Mouse (Mus musculus) testis, adult 2 months (tissue): Measurements from ENCODE around the gene Phf14. TPM values are rescaled to one million over a fixed set of nuclear protein-coding genes. Genes with fewer than 3 reads are reported as not detected.

Source experiments
- H3K27ac ChIP-seq: fragments of 200-500 bp; 2 replicates; pipeline ENCODE4 v1.5.1; 2012; ENCODE audit warnings: low read depth, low read length; ENCODE audit not compliant: control insufficient read depth, insufficient read depth
- H3K27me3 ChIP-seq: fragments of 200-500 bp; 2 replicates; pipeline ENCODE4 v1.6.1; 2012; ENCODE audit warnings: mild to moderate bottlenecking, low read length, moderate library complexity; ENCODE audit not compliant: control insufficient read depth, insufficient read depth
- H3K36me3 ChIP-seq: fragments of 200-500 bp; 2 replicates; pipeline ENCODE4 v1.6.1; 2012; ENCODE audit warnings: mild to moderate bottlenecking, low read length; ENCODE audit not compliant: control insufficient read depth, insufficient read depth
- H3K4me1 ChIP-seq: fragments of 200-500 bp; 2 replicates; pipeline ENCODE4 v1.6.1; 2012; ENCODE audit warnings: low read length; ENCODE audit not compliant: control insufficient read depth, insufficient read depth
- H3K4me3 ChIP-seq: fragments of 200-500 bp; 2 replicates; pipeline ENCODE4 v1.5.1; 2012; ENCODE audit warnings: low read depth, mild to moderate bottlenecking, low read length, moderate library complexity, mixed read lengths; ENCODE audit not compliant: control insufficient read depth
- CTCF ChIP-seq: fragments of 200-500 bp; IDR thresholded peaks from 2 replicates; pipeline ENCODE4 v1.5.1; 2012; ENCODE audit warnings: low read depth, mild to moderate bottlenecking, inconsistent platforms, low read length, moderate library complexity; ENCODE audit not compliant: control insufficient read depth, insufficient read depth, insufficient replicate concordance
- POLR2A ChIP-seq: fragments of 200-500 bp; IDR thresholded peaks from 2 replicates; pipeline ENCODE4 v1.6.1; 2012; ENCODE audit warnings: low read depth, mild to moderate bottlenecking, inconsistent platforms, low read length, moderate library complexity; ENCODE audit not compliant: control insufficient read depth
- polyA plus RNA-seq: library from polyadenylated mRNA; depleted of rRNA; stranded (reverse); fragments of >200 nt; gene quantifications from 2 replicates; pipeline ENCODE4 v1.2.3, GENCODE M21; 2012

Gene Phf14
- polyA plus RNA-seq, 1 experiment: 5.7 TPM

DNA sequence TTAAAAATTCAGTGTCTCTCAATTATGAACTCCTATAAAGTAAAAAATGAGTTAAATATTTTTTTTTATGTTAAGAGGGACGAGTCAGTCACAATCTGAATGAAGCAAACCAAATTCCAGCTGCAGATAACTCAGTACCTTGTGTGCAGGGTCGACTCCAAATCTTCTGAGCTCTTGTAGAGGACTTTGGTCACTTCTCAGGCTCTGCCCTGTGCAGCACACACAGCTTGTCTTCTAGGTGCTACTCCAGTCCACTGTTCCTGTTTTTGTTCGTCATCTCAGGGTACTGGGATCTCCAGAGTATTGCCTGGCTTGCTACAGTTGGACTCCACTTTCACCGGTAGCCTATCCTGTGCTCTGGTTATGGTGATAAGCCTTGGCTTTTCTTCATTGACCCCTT lies 113.1 kb downstream of the Phf14 start:
- Histone ChIP-seq H3K4me1 (no peaks in the 10 kb centered on the region), H3K27ac (no peak overlapping the region), H3K4me3 (no peak overlapping the region), H3K36me3 (no peaks in the 10 kb centered on the region), H3K27me3 (no peaks in the 10 kb centered on the region)
- TF ChIP-seq CTCF: no peak

DNA sequence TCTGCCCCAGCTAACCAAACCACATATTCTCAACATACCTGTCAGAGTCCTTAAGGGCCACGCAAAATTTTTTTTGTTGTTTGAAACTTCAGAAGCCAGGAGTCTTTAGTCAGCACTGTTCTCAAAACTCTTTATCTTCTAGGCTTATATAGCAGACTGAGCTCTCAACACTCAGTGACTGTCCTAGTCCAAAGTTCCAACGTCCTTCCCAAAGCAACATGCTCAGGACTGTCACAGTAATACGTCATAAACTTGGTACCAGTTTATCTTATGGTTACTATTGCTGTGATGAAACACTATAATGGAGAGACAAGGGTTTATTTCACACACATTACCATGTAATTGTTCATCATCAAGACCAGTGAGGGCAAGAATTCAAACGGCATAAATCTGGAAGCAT lies 113.9 kb downstream of the Phf14 start:
- no peaks in the 10 kb centered on the region for H3K27me3 ChIP-seq
- no peak overlapping the region for H3K4me3 ChIP-seq
- H3K36me3 ChIP-seq: no peaks in the 10 kb centered on the region
- TF ChIP-seq POLR2A: no peak
- no peak for TF ChIP-seq CTCF
- H3K27ac ChIP-seq: no peak overlapping the region
- no peaks in the 10 kb centered on the region for H3K4me1 ChIP-seq

DNA sequence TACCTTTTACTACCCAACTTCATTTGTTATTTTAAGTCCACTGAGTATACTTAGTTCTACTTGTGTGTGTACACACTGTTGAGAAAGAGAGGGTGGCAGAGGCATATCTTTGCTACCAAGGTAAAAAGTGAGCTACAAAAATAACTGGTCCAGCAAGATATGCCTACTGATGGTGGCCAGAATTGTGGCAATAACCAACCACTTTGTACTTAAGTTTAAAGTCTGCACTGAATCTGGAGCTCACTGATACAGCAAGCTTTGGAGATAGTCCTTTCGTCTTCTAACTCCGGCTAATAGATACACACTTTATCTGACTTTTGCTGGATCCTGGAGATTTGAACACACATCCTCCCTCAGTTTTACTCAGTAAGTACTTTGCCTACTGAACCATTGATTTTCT lies 115.8 kb downstream of the Phf14 start:
- TF ChIP-seq POLR2A (no peak), CTCF (no peak)
- Histone ChIP-seq H3K27ac (no peak overlapping the region), H3K4me1 (no peaks in the 10 kb centered on the region), H3K27me3 (no peaks in the 10 kb centered on the region), H3K4me3 (no peak overlapping the region), H3K36me3 (no peaks in the 10 kb centered on the region)

DNA sequence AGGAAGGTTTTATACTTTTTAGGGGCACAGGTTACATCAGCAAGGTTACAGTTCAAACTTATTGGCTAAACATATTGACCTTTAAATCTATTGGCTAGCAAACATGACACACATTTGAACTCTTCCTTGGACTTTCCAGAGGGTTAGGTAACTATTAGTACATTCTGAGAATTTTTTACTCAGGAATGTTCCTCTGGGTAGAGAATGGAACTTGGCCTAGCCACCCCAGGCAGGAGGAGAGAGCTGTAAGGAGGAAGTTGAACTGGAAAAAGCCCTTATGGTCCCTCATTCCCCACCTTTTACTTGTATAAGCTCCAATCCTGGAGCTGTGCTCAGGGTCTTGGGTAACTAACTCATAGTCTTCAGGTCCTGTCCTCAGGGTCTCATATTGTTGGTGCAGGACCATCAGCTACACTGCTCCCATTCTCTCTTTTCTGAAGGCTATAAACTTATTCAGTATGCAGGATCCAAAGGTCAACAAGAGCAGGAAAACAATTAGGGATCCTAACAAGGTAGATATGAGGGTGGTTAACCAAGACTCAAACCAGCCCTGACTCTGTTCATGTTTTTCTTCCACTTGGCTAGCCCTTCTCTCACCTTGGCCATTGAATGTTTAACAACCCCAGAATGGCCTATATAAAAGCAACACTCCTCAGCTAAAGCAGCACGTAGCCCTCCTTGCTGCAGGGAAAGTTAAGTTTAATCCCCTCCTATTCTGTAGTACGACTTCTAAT lies 119.4 kb downstream of the Phf14 start:
- Histone ChIP-seq H3K27ac (no peak overlapping the region), H3K36me3 (no peaks in the 10 kb centered on the region), H3K27me3 (no peaks in the 10 kb centered on the region), H3K4me3 (no peak overlapping the region), H3K4me1 (no peaks in the 10 kb centered on the region)
- TF ChIP-seq POLR2A (no peak), CTCF (no peak)

DNA sequence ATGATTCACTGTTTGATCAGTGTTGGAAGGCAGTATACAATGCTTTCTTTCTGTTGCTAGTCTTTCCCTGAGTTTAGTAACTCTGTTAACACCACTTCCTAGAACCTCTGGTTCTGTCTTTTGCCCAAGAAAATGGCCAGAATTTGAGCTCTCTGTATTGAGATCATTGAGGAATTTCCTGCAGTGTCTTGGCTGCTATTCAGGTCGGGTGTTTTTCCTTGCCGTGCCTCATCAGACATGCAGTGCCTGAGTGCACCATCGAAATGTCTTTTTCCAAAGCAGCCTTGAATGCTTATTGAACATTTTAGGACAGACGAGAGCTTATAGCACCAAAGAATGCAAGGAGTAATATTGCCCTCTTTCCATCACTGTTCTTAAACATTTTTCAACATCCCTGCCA lies 127.0 kb downstream of the Phf14 start:
- Histone ChIP-seq H3K27me3 (no peaks in the 10 kb centered on the region), H3K27ac (no peak overlapping the region), H3K4me1 (no peaks in the 10 kb centered on the region), H3K36me3 (no peaks in the 10 kb centered on the region), H3K4me3 (no peak overlapping the region)
- TF ChIP-seq POLR2A (no peak), CTCF (no peak)

DNA sequence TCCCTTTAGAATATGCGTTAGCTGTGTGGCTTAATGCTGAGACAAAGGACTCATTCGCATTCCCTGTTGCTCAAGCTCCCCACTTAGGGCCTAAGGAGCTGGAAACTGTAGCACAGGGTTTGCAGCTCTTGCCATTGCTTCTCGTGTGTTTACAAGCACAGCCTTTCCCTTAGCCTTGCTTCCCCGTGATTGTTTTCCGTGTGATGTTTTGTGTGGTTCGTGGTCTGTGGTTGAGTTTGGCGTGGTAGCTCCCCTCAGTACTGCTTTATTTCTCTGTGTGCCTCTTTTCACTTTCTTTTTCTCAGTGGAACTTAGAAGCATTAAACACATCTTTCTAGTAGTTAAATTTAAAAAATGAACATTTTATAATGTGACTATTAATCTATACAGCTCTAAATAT lies 130.7 kb downstream of the Phf14 start:
- TF ChIP-seq POLR2A: no peak
- TF ChIP-seq CTCF: no peak
- Histone ChIP-seq H3K36me3 (no peaks in the 10 kb centered on the region), H3K4me3 (no peak overlapping the region), H3K27me3 (no peaks in the 10 kb centered on the region), H3K4me1 (no peaks in the 10 kb centered on the region), H3K27ac (no peak overlapping the region)

DNA sequence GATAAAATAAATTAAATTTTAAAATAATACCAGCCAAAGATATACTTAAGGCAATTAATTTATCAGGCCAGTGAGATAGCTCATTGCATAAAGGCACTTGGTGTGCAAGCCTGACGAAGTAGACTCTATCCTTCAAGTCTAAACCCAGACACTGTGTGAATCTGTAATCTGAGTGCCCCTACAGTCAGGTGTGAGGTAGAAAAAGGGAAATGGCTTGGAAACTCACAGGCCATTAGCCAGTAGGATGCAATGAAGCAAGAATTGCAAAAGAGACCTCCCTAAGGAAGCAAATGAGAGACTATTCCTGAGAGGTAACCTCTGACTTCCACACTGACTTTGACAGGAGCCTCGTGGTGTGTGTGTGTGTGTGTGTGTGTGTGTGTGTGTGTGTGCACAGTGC lies 145.3 kb downstream of the Phf14 start:
- Histone ChIP-seq H3K4me3 (no peak overlapping the region), H3K4me1 (no peaks in the 10 kb centered on the region), H3K27me3 (no peaks in the 10 kb centered on the region), H3K36me3 (no peaks in the 10 kb centered on the region), H3K27ac (no peak overlapping the region)
- no peak for TF ChIP-seq CTCF
- no peak for TF ChIP-seq POLR2A

DNA sequence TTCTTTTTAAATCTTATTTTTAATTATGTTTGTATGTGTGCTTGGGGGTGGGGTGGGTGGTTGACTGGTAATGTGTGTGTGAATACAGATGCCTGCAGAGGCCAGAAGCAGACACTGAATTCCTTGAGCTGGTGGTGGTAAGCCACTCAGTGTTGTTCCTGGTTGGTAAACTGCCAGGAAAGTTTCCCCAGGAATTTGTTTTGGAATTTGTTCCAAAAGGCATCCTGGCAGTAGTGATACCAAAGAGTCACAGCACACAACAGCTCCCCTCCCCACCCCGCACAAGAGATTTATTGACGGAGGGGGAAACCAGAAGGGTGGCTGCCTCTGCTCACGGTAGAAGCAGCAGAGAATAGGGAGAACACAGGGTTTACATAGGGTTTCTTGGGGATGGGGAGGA lies 146.5 kb downstream of the Phf14 start:
- H3K27ac ChIP-seq: no peak overlapping the region
- no peak overlapping the region for H3K4me3 ChIP-seq
- no peaks in the 10 kb centered on the region for H3K27me3 ChIP-seq
- no peaks in the 10 kb centered on the region for H3K36me3 ChIP-seq
- H3K4me1 ChIP-seq: no peaks in the 10 kb centered on the region
- TF ChIP-seq CTCF (no peak), POLR2A (no peak)
